Mouse (Mus musculus) liver, adult 2 months (tissue): ENCODE measurements around the gene Ddrgk1.

Experiments
- CTCF ChIP-seq: fragments of 200-500 bp; IDR thresholded peaks from 2 replicates; pipeline ENCODE4 v1.5.1; 2011; ENCODE audit warnings: low read depth, low read length, control low read depth
- POLR2A ChIP-seq: fragments of 200-500 bp; IDR thresholded peaks from 2 replicates; pipeline ENCODE4 v1.6.1; 2011; ENCODE audit warnings: low read length, control low read depth; ENCODE audit not compliant: insufficient read depth; ENCODE audit errors: extremely low read depth

DNA sequence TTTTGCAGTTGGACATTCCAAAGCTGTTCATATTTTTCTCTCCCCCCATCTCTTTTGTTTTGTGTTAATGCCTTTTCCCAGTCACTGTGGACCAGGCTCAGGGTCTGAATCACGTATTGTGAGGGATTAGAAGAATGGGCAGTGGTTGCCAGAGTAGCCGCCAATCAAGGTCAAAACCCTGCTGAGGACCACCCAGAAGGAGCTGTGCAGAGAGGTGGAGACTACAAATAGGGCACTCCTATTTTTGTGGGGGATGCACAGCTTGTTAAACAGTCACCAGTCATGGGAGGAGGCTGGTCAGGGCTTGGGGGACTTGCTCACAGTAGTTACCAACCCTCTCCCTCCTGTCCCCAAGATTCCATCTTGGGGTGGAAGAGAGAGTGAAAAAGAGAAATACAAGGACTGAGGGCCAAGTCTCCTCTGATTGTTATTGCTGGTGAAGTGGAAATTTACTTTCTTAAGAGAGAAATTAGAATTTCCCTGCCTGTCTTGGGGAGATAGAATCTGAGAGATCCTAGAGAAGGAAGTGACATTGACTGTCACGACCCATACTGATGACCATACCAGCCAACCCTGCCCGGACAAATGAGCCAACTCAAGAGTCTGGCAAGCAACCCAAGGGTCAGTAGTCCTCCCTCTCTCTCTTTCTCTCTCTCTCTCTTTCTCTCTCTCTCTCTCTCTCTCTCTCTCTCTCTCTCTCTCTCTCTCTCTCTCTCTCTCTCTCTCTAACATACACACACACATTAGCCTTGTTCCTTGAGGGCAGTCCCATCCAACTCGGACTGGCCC lies 31.4 kb downstream of the Ddrgk1 start:
- TF ChIP-seq CTCF (no peak), POLR2A (no peak)
